Mouse (Mus musculus) cerebellum, adult 11 months (tissue): ENCODE measurements around the gene Vars.
A peak's percentile ranks its signal among the peaks of the same experiment; 100 is the strongest.
"Not testable (repeated sequence)": the region's sequence is repeated elsewhere in the genome, so short reads cannot be mapped to it uniquely, and the experiment has no call there.

Source experiments
- DNase-seq: peaks from one replicate; pipeline ENCODE4 v3.0.0; 2022

Gene Vars

GRCm38 (mm10) chr17:34972069-34972749, 28.6 kb upstream of the Vars start, which contains the start of the genes Hspa1a and Hspa1l:
Hspa1a (minus strand) TSS chr17:34972156.
Hspa1l (plus strand) TSS chr17:34972703.
- peak; percentile 76 for DNase-seq

- DNase-seq: no peak
These were observed 24.9 kb upstream of the Vars start for GRCm38 (mm10) chr17:34975581-34976492.

- no peak for DNase-seq
These were observed 23.8 kb upstream of the Vars start for GRCm38 (mm10) chr17:34977000-34977399.

- no peak for DNase-seq
These were observed 22.5 kb upstream of the Vars start for GRCm38 (mm10) chr17:34978239-34978638.

GRCm38 (mm10) chr17:34979631-34980030, 21.2 kb upstream of the Vars start:
- no peak for DNase-seq

- DNase-seq: no peak
These were observed 20.1 kb upstream of the Vars start for GRCm38 (mm10) chr17:34980655-34981054.

GRCm38 (mm10) chr17:34981690-34982180, 19.1 kb upstream of the Vars start, which contains the start of gene Lsm2:
Lsm2 (plus strand) TSS chr17:34981862.
- DNase-seq: peak; percentile 87

GRCm38 (mm10) chr17:34982328-34982727, 18.5 kb upstream of the Vars start:
- DNase-seq: no peak

GRCm38 (mm10) chr17:34984218-34984617, 16.6 kb upstream of the Vars start:
- no peak for DNase-seq

- DNase-seq: no peak
These were observed 6.0 kb upstream of the Vars start for GRCm38 (mm10) chr17:34994751-34995150.

GRCm38 (mm10) chr17:34995192-34995591, 5.6 kb upstream of the Vars start:
- not testable (repeated sequence) for DNase-seq

- DNase-seq: not testable (repeated sequence)
These were observed 4.9 kb upstream of the Vars start for GRCm38 (mm10) chr17:34995927-34996326.

GRCm38 (mm10) chr17:34996411-34997141, 4.2 kb upstream of the Vars start:
- DNase-seq: no peak

GRCm38 (mm10) chr17:34997142-34997483, 3.7 kb upstream of the Vars start:
- no peak for DNase-seq

- DNase-seq: no peak
These were observed 2.0 kb upstream of the Vars start for GRCm38 (mm10) chr17:34998526-34999430.

GRCm38 (mm10) chr17:34999871-35000716, 693 bp upstream of the Vars start:
- not testable (repeated sequence) for DNase-seq

GRCm38 (mm10) chr17:35001452-35002152, 815 bp downstream of the Vars start:
- no peak for DNase-seq

GRCm38 (mm10) chr17:35002153-35002865, 1.5 kb downstream of the Vars start:
- no peak for DNase-seq

GRCm38 (mm10) chr17:35003022-35003838, 2.4 kb downstream of the Vars start:
- DNase-seq: no peak
